Mouse (Mus musculus): ENCODE data around the gene Plekhd1. TPM values are rescaled to one million over a fixed set of nuclear protein-coding genes. Genes with fewer than 3 reads are reported as not detected.

The Plekhd1 gene
- polyA plus RNA-seq, 1 experiment from 2014 or later = 6.5 TPM

DNA sequence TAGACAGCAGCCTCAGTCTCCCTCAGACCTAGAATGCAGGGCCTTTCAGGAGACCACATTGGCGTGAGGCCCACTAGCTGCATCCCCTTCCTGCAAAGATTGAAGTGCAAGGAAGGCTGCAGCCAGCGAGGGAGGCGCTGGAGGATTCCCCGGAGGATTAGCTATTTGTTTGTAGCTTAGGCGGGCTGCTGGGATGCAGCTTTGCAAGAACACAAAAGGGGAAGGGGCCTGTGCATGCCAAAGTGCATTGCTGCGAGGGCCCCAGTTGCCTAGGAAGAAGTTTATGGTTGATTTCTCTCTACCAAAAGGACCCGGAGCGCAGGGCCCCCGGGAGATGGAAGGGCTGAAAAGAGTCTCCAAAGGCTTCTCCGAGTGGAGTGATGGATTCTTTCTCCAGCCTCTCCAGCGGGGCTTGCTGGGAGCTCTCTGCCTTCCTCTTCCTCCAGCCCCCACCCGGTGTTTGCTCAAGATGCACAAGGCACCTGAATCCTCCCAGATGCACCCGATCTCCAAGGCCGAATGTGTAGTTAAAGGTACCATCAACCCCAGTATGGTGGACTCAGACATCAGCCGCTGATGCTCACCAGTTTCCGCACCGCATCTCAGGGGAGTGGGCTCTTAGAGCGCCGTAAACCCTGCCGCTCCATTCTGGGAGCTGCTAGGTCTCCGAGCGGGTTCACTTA lies 67.5 kb downstream of the Plekhd1 start:
- Histone ChIP-seq H3K4me2 (peak overlapping the region; percentile 68), H3K4me1 (replicated peaks) (peaks cover 33% of the 10 kb centered on the region), H3K9ac (peak overlapping the region; percentile 69), H3K27ac (replicated peaks) (peak overlapping the region; percentile 94), H3K36me3 (peaks cover 38% of the 10 kb centered on the region), H3K4me3 (peak overlapping the region; percentile 61), H3K9me3 (no peaks in the 10 kb centered on the region), H3K27me3 (no peaks in the 10 kb centered on the region)
- ATAC-seq (ENCODE audit: low FRiP score, low read depth) = peak; percentile 63
- under 1% methylated on average over 22 of the region's 22 CpGs for WGBS

- Histone ChIP-seq H3K4me1 (replicated peaks) (peaks cover 33% of the 10 kb centered on the region), H3K27ac (replicated peaks) (peak within 1 kb of the TSS; percentile 94), H3K36me3 (peaks cover 32% of the 10 kb centered on the region), H3K9ac (peak within 1 kb of the TSS; percentile 69), H3K4me2 (peak within 1 kb of the TSS; percentile 68), H3K27me3 (no peaks in the 10 kb centered on the region), H3K9me3 (no peaks in the 10 kb centered on the region), H3K4me3 (peak within 1 kb of the TSS; percentile 61)
- peak; percentile 62 for ATAC-seq (ENCODE audit: low FRiP score, low read depth)
- WGBS = under 1% methylated on average over 24 of the region's 24 CpGs
Observed at GRCm38 (mm10) chr12:80760396-80760801, 68.0 kb downstream of the Plekhd1 start, which contains the start of gene Ccdc177. Gene Ccdc177 (minus strand): TSS chr12:80760687.

GRCm38 (mm10) chr12:80762982-80763381 lies 70.6 kb downstream of the Plekhd1 start:
- WGBS = 92% methylated on average over 5 of the region's 5 CpGs
- Histone ChIP-seq H3K9me3 (no peaks in the 10 kb centered on the region), H3K4me3 (no peak overlapping the region)

DNA sequence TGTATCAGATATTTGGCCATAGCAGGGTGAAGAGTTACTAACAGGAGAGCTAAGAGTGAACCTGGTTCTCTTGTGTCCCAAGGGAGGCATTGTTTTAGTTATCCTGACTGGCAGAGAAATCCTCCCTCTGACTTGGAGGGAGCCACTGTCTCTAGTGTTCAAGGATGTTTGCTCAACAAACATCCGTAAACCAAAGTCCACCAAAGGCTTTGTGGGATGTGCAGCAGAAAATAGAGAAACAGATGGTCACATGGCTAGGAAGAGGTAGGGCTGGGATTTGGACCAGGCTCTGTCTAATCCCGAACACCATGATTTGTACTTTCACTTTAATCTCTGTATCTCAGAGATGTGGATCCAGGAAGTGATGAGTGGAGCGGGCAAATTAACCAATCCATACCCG lies 71.7 kb downstream of the Plekhd1 start:
- 76% methylated on average over 4 of the region's 4 CpGs for WGBS
- H3K4me2 ChIP-seq = no peak overlapping the region

More at GRCm38 (mm10) chr12:80762982-80763381, 70.6 kb downstream of the Plekhd1 start:
- no peaks in the 10 kb centered on the region for H3K27me3 ChIP-seq
- H3K27ac ChIP-seq (replicated peaks) = no peak overlapping the region
- H3K9ac ChIP-seq = no peak overlapping the region
- peaks cover 24% of the 10 kb centered on the region for H3K4me1 ChIP-seq (replicated peaks)
- peaks cover 6% of the 10 kb centered on the region for H3K36me3 ChIP-seq
- no peak overlapping the region for H3K4me2 ChIP-seq
- no peak for ATAC-seq (ENCODE audit: low FRiP score, low read depth)

GRCm38 (mm10) chr12:80769697-80770096 lies 77.3 kb downstream of the Plekhd1 start:
- H3K4me1 ChIP-seq (replicated peaks) = peaks cover 2% of the 10 kb centered on the region; the same call in 1 of the 2 replicates
- 19% methylated on average over 11 of the region's 11 CpGs for WGBS
- no peaks in the 10 kb centered on the region for H3K9me3 ChIP-seq
- H3K27me3 ChIP-seq = no peaks in the 10 kb centered on the region; the same call in 1 of the 2 replicates
- no peaks in the 10 kb centered on the region for H3K36me3 ChIP-seq
- peak overlapping the region; percentile 40; the same call in 1 of the 2 replicates for H3K4me2 ChIP-seq
- peak; percentile 83; the same call in 1 of the 2 replicates for ATAC-seq (ENCODE audit: low FRiP score, low read depth)
- H3K9ac ChIP-seq = no peak overlapping the region
- H3K4me3 ChIP-seq = no peak overlapping the region
- H3K27ac ChIP-seq (replicated peaks) = no peak overlapping the region

More for the DNA sequence above, 71.7 kb downstream of the Plekhd1 start:
- Histone ChIP-seq H3K36me3 (no peaks in the 10 kb centered on the region), H3K4me1 (replicated peaks) (peaks cover 13% of the 10 kb centered on the region), H3K9me3 (no peaks in the 10 kb centered on the region), H3K27ac (replicated peaks) (no peak overlapping the region), H3K9ac (no peak overlapping the region), H3K4me3 (no peak overlapping the region), H3K27me3 (no peaks in the 10 kb centered on the region; the same call in 1 of the 2 replicates)
- ATAC-seq (ENCODE audit: low FRiP score, low read depth) = no peak

Other genes with a start within 250 kb of the Plekhd1 start
- 51.5 and 53.7 TPM in 2 replicates for gene Exd2, start 229.5 kb upstream of the Plekhd1 start, polyA plus RNA-seq (2015; fragmentation: Nextera tagmentation; extraction: Ambion mirVana)
- 31.3 and 34.1 TPM in 2 replicates for gene Galnt16, start 174.3 kb upstream of the Plekhd1 start, polyA plus RNA-seq (2015; fragmentation: Nextera tagmentation; extraction: Ambion mirVana)
- 25.0 and 25.7 TPM in 2 replicates for gene Slc39a9, start 48.7 kb upstream of the Plekhd1 start, polyA plus RNA-seq (2015; fragmentation: Nextera tagmentation; extraction: Ambion mirVana)
- 270 and 289 TPM in 2 replicates for gene Erh, start 48.2 kb upstream of the Plekhd1 start, polyA plus RNA-seq (2015; fragmentation: Nextera tagmentation; extraction: Ambion mirVana)
- 4.0 and 4.4 TPM in 2 replicates for gene Ccdc177, start 68.1 kb downstream of the Plekhd1 start, polyA plus RNA-seq (2015; fragmentation: Nextera tagmentation; extraction: Ambion mirVana)
- 12.6 and 13.1 TPM in 2 replicates for gene Susd6, start 97.9 kb downstream of the Plekhd1 start, polyA plus RNA-seq (2015; fragmentation: Nextera tagmentation; extraction: Ambion mirVana)